Mouse (Mus musculus): ENCODE measurements at regions not wholly inside any gene's neighbourhood (a gene's known extent, or its start where the extent isn't known, plus 50 kb on each side); places are given as distances from the start of the nearest gene placed in this dataset.

DNA sequence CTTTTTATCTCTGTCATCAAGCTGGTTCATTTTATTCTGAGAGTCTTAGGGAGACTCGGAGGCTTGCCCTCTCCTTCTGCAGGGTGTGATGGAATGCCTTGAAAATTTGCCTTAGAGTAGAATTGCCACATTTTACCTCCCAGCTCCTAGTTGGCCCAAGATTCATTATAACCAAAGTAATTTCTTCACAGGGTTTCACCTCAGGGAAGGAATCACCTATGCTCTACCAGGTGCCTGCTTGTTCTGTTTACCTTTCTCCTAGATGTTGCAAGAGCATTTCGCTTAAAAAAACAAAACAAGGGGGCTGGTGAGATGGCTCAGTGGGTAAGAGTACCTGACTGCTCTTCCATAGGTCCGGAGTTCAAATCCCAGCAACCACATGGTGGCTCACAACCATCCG, 134.8 kb downstream of the Plk2 start:
- DNase-seq (ENCODE audit: low read depth, low spot score) = no peak
- no peaks in the 10 kb centered on the region for H3K36me3 ChIP-seq (ENCODE audit: control insufficient read depth, insufficient read depth, low read length, poor library complexity, severe bottlenecking)
- H3K4me1 ChIP-seq (ENCODE audit: control insufficient read depth in 2 of 2, insufficient read depth in 2 of 2, low read length in 2 of 2, poor library complexity in 1 of 2) = 0 out of 4 replicates have a peak, but pooled peaks cover 0 to 3% of the 10 kb centered on the region in 2 experiments
- H3K4me3 ChIP-seq (ENCODE audit: insufficient read depth in 1 of 2, low read depth in 1 of 2, low read length in 2 of 2, poor library complexity in 1 of 2, severe bottlenecking in 1 of 2) = no peak overlapping the region
- in situ Hi-C loops (cut with MboI; ENCODE audit: low sequenced_read_pairs in 2 of 2, unreplicated experiment in 2 of 2) = no loop called here
- no peak overlapping the region for H3K27ac ChIP-seq (ENCODE audit: insufficient read depth, low read depth, low read length, poor library complexity, severe bottlenecking)
- no peak for TF ChIP-seq HCFC1 (IDR thresholded peaks at IDR 0.05; ENCODE audit: borderline replicate concordance, insufficient read depth, low read length)
- no peak for TF ChIP-seq CHD2 (IDR thresholded peaks at IDR 0.05; ENCODE audit: low read depth, low read length)
- no peak for TF ChIP-seq MAFK (IDR thresholded peaks at IDR 0.05; ENCODE audit: insufficient read depth, low read depth, low read length)
- no peak for TF ChIP-seq ZC3H11A (IDR thresholded peaks at IDR 0.05; ENCODE audit: borderline replicate concordance, low read depth, low read length)
- no peak for TF ChIP-seq ZNF384 (IDR thresholded peaks at IDR 0.05; ENCODE audit: low read depth, low read length)
- H3K9ac ChIP-seq (ENCODE audit: insufficient read depth, low read depth, low read length, poor library complexity, severe bottlenecking) = no peak overlapping the region
- H3K9me3 ChIP-seq (ENCODE audit: control insufficient read depth, insufficient read depth, low read depth, low read length) = no peaks in the 10 kb centered on the region

DNA sequence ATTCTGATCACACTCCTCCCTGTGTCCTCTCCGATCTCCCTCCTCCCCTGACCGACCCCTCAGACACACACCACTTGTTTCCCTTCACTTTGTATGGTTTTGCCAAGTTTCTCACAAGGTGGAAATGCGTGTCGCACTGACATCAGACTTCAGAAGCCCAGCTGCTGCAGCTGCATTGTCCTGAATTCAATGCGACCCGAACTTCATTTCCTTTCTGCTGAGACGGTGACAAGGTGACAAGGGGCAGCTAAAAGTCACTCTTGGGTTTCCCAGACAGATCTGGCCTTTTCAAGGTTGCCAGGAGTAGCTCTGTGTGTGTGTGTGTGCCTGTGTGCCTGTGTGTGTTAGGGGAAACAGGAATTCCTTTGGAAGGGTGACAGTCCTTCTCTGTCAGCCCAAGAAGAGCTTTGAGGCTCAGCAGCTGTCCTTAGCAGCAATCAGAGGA, 139.5 kb downstream of the Plk2 start:
- no peak overlapping the region for H3K27ac ChIP-seq (ENCODE audit: insufficient read depth, low read depth, low read length, poor library complexity, severe bottlenecking)
- H3K4me3 ChIP-seq (ENCODE audit: insufficient read depth in 1 of 2, low read depth in 1 of 2, low read length in 2 of 2, poor library complexity in 1 of 2, severe bottlenecking in 1 of 2) = no peak overlapping the region
- in situ Hi-C loops (cut with MboI; ENCODE audit: low sequenced_read_pairs in 2 of 2, unreplicated experiment in 2 of 2) = no loop called here

DNA sequence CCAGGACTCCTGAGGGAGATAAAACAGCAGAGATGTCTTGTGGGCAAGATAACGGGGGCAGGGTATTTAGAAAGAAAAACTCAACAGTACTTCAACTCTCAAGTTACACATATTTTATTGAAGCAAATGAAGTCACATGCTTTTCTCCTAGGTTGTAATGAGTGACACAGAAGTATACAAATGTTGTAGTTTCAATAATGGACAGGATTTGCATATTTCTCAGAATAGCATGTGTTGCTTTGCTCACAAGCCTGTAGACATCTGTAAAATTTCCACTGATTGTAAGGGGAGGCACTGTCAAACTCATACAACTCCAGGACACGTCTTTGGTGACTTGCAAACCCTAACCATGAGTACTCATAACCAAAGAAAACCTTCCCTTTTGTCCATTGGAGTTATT, 140.9 kb downstream of the Plk2 start:
- no peak for DNase-seq (ENCODE audit: low read depth, low spot score)
- TF ChIP-seq MAFK (IDR thresholded peaks at IDR 0.05; ENCODE audit: insufficient read depth, low read depth, low read length) = no peak
- no peak for TF ChIP-seq HCFC1 (IDR thresholded peaks at IDR 0.05; ENCODE audit: borderline replicate concordance, insufficient read depth, low read length)
- no peak for TF ChIP-seq ZNF384 (IDR thresholded peaks at IDR 0.05; ENCODE audit: low read depth, low read length)
- no peak overlapping the region for H3K4me3 ChIP-seq (ENCODE audit: insufficient read depth in 1 of 2, low read depth in 1 of 2, low read length in 2 of 2, poor library complexity in 1 of 2, severe bottlenecking in 1 of 2)
- no peaks in the 10 kb centered on the region for H3K9me3 ChIP-seq (ENCODE audit: control insufficient read depth, insufficient read depth, low read depth, low read length)
- in situ Hi-C loops (cut with MboI; ENCODE audit: low sequenced_read_pairs in 2 of 2, unreplicated experiment in 2 of 2) = no loop called here
- no peak overlapping the region for H3K27ac ChIP-seq (ENCODE audit: insufficient read depth, low read depth, low read length, poor library complexity, severe bottlenecking)
- H3K9ac ChIP-seq (ENCODE audit: insufficient read depth, low read depth, low read length, poor library complexity, severe bottlenecking) = no peak overlapping the region
- H3K4me1 ChIP-seq (ENCODE audit: control insufficient read depth in 2 of 2, insufficient read depth in 2 of 2, low read length in 2 of 2, poor library complexity in 1 of 2) = 0 out of 4 replicates have a peak, but pooled peaks cover 0 to 3% of the 10 kb centered on the region in 2 experiments
- no peaks in the 10 kb centered on the region for H3K36me3 ChIP-seq (ENCODE audit: control insufficient read depth, insufficient read depth, low read length, poor library complexity, severe bottlenecking)

More for the DNA sequence above, 139.5 kb downstream of the Plk2 start:
- 0 out of 4 replicates have a peak, but pooled peaks cover 0 to 3% of the 10 kb centered on the region in 2 experiments for H3K4me1 ChIP-seq (ENCODE audit: control insufficient read depth in 2 of 2, insufficient read depth in 2 of 2, low read length in 2 of 2, poor library complexity in 1 of 2)
- H3K9me3 ChIP-seq (ENCODE audit: control insufficient read depth, insufficient read depth, low read depth, low read length) = no peaks in the 10 kb centered on the region
- TF ChIP-seq ZNF384 (IDR thresholded peaks at IDR 0.05; ENCODE audit: low read depth, low read length) (no peak), HCFC1 (IDR thresholded peaks at IDR 0.05; ENCODE audit: borderline replicate concordance, insufficient read depth, low read length) (no peak), CHD2 (IDR thresholded peaks at IDR 0.05; ENCODE audit: low read depth, low read length) (no peak), ZC3H11A (IDR thresholded peaks at IDR 0.05; ENCODE audit: borderline replicate concordance, low read depth, low read length) (no peak), MAFK (IDR thresholded peaks at IDR 0.05; ENCODE audit: insufficient read depth, low read depth, low read length) (no peak)
- H3K36me3 ChIP-seq (ENCODE audit: control insufficient read depth, insufficient read depth, low read length, poor library complexity, severe bottlenecking) = no peaks in the 10 kb centered on the region
- no peak overlapping the region for H3K9ac ChIP-seq (ENCODE audit: insufficient read depth, low read depth, low read length, poor library complexity, severe bottlenecking)
- DNase-seq (ENCODE audit: low read depth, low spot score) = no peak

DNA sequence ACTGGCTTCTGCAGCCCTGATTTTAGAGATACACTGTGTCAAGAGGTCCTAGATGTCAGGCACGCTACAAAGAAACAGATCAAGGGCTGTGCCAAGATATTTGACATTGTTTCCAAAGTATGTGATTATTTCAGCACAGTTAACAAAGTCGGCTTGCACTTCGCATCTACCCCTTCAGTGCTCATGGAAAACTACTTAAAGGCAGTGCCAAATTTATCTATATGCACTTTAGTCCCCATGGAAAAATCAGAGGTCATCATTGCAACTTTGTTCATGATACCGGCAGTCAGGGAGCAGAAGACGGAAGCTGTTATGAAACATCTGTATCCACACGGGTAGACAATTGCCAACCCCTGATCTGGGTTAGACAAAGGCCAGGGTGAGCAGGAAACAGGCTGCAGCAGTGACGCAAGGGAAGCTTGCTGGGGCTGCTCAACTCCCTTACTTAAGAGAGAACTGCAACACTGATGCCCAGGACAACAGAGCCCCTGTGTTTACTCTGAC, 143.2 kb downstream of the Plk2 start:
- no peak for DNase-seq (ENCODE audit: low read depth, low spot score)
- no peak overlapping the region for H3K27ac ChIP-seq (ENCODE audit: insufficient read depth, low read depth, low read length, poor library complexity, severe bottlenecking)

More for the DNA sequence above, 143.2 kb downstream of the Plk2 start:
- in situ Hi-C loops (cut with MboI; ENCODE audit: low sequenced_read_pairs in 2 of 2, unreplicated experiment in 2 of 2) = no loop called here
- Histone ChIP-seq H3K9ac (ENCODE audit: insufficient read depth, low read depth, low read length, poor library complexity, severe bottlenecking) (no peak overlapping the region), H3K4me3 (ENCODE audit: insufficient read depth in 1 of 2, low read depth in 1 of 2, low read length in 2 of 2, poor library complexity in 1 of 2, severe bottlenecking in 1 of 2) (no peak overlapping the region), H3K4me1 (ENCODE audit: control insufficient read depth in 2 of 2, insufficient read depth in 2 of 2, low read length in 2 of 2, poor library complexity in 1 of 2) (no peaks in the 10 kb centered on the region), H3K9me3 (ENCODE audit: control insufficient read depth, insufficient read depth, low read depth, low read length) (no peaks in the 10 kb centered on the region), H3K36me3 (ENCODE audit: control insufficient read depth, insufficient read depth, low read length, poor library complexity, severe bottlenecking) (no peaks in the 10 kb centered on the region)
- TF ChIP-seq CHD2 (IDR thresholded peaks at IDR 0.05; ENCODE audit: low read depth, low read length) (no peak), HCFC1 (IDR thresholded peaks at IDR 0.05; ENCODE audit: borderline replicate concordance, insufficient read depth, low read length) (no peak), ZC3H11A (IDR thresholded peaks at IDR 0.05; ENCODE audit: borderline replicate concordance, low read depth, low read length) (no peak), MAFK (IDR thresholded peaks at IDR 0.05; ENCODE audit: insufficient read depth, low read depth, low read length) (no peak), ZNF384 (IDR thresholded peaks at IDR 0.05; ENCODE audit: low read depth, low read length) (no peak)

All from ES-E14 (cell line).